Mouse (Mus musculus): Measurements from ENCODE around the gene Mrgpra9.
"Not testable (repeated sequence)": the region's sequence is repeated elsewhere in the genome, so short reads cannot be mapped to it uniquely, and the experiment has no call there.

The Mrgpra9 gene

GRCm38 (mm10) chr7:47252770-47253169 lies at the start of gene Mrgpra9:
Gene Mrgpra9, minus strand, starts transcription at chr7:47252848.
- ATAC-seq (ENCODE audit: low TSS enrichment): no peak

GRCm38 (mm10) chr7:47299612-47300011 lies 47.0 kb upstream of the Mrgpra9 start:
- ATAC-seq (ENCODE audit: low TSS enrichment): not testable (repeated sequence)

GRCm38 (mm10) chr7:47271547-47271946 lies 18.9 kb upstream of the Mrgpra9 start:
- not testable (repeated sequence) for ATAC-seq (ENCODE audit: low TSS enrichment)

GRCm38 (mm10) chr7:47244658-47245057 lies 8.0 kb downstream of the Mrgpra9 start:
- ATAC-seq (ENCODE audit: low TSS enrichment): no peak

GRCm38 (mm10) chr7:47204830-47205229 lies 47.8 kb downstream of the Mrgpra9 start, which contains the start of gene Mrgpra6:
Gene Mrgpra6, minus strand, starts transcription at chr7:47204920.
- no peak for ATAC-seq (ENCODE audit: low TSS enrichment)

- ATAC-seq (ENCODE audit: low TSS enrichment): no peak
Observed at GRCm38 (mm10) chr7:47195271-47195670, 57.4 kb downstream of the Mrgpra9 start.

Data from frontal cortex, adult (tissue).